Mouse (Mus musculus) stomach, postnatal 0 days (tissue): Measurements from ENCODE around the gene Hpd.

Experiments used
- CTCF ChIP-seq: IDR thresholded peaks from 2 replicates; pipeline ENCODE4 v1.5.1; 2016; ENCODE audit warnings: antibody characterized with exemption, low read depth, mild to moderate bottlenecking, moderate library complexity
- EP300 ChIP-seq: optimal IDR thresholded peaks from 2 replicates; pipeline ENCODE3; 2016; ENCODE audit warnings: antibody characterized with exemption

DNA sequence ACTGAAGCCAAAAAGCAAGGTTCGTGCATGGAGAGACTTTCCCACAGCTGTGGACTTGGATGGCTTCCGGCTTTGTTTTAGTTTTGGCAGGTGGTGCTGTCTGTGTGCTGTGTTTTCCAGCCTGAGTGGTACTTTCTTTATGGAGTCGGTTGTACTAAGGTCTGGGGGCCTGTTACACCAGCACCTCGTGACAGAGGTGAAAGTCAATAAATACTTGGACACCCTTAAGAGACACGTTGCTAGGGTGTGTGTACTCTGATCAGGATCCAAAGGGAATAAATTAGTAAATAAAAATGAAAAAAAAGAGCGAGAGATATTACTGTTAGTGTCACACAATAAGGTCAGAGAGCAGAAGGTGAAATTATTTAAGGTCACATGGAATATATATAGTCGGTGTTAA lies 44.3 kb upstream of the Hpd start:
- no peak for TF ChIP-seq CTCF
- TF ChIP-seq EP300 = no peak
